Mouse (Mus musculus) midbrain, embryonic 13.5 days (tissue): ENCODE measurements around the gene Rps6kl1. TPM values are rescaled to one million over a fixed set of nuclear protein-coding genes. Genes with fewer than 3 reads are reported as not detected.

Source experiments
- ATAC-seq: fragments of 200-750 bp; cut with Nextera tagmentation; 2 replicates; pipeline ENCODE4 v1.8.0; 2017; ENCODE audit warnings: mild to moderate bottlenecking, moderate TSS enrichment, moderate library complexity
- H3K27ac ChIP-seq: fragments of 300-500 bp; sonication (generic); 2 replicates; pipeline ENCODE4 v1.5.1; 2015; ENCODE audit warnings: inconsistent platforms, mild to moderate bottlenecking, moderate library complexity
- H3K27me3 ChIP-seq: fragments of 300-500 bp; sonication (generic); 2 replicates; pipeline ENCODE4 v1.6.1; 2015; ENCODE audit warnings: mild to moderate bottlenecking, inconsistent platforms
- H3K36me3 ChIP-seq: fragments of 300-500 bp; sonication (generic); 2 replicates; pipeline ENCODE4 v1.6.1; 2015; ENCODE audit warnings: mild to moderate bottlenecking, inconsistent platforms
- H3K4me1 ChIP-seq: fragments of 300-500 bp; sonication (generic); replicated peaks from 2 replicates; pipeline ENCODE4 v1.6.1; 2015; ENCODE audit warnings: inconsistent platforms
- H3K4me2 ChIP-seq: fragments of 300-500 bp; sonication (generic); replicated peaks from 2 replicates; pipeline ENCODE4 v1.6.1; 2015; ENCODE audit warnings: moderate library complexity, mild to moderate bottlenecking, inconsistent platforms
- H3K4me3 ChIP-seq: fragments of 300-500 bp; sonication (generic); replicated peaks from 2 replicates; pipeline ENCODE4 v1.5.1; 2015; ENCODE audit warnings: mild to moderate bottlenecking, inconsistent platforms
- H3K9ac ChIP-seq: fragments of 300-500 bp; sonication (generic); replicated peaks from 2 replicates; pipeline ENCODE4 v1.6.1; 2015; ENCODE audit warnings: mild to moderate bottlenecking, inconsistent platforms
- H3K9me3 ChIP-seq: fragments of 300-500 bp; sonication (generic); 2 replicates; pipeline ENCODE4 v1.6.1; 2016; ENCODE audit warnings: mild to moderate bottlenecking, inconsistent platforms
- WGBS: fragments of 180-500 bp; shearing (Covaris S2); methylation state at CpG from one replicate; pipeline ENCODE4 v1.1.7; 2015; 5-methylcytosine and 5-hydroxymethylcytosine counted together
- polyA plus RNA-seq: library from polyadenylated mRNA; unstranded; fragments of >200 nt; fragmentation: Nextera tagmentation; extraction: Ambion mirVana; gene quantifications from 2 replicates; pipeline ENCODE4 v1.2.1, GENCODE M21; 2015

The Rps6kl1 gene
- 15.6 and 16.6 TPM in 2 replicates for polyA plus RNA-seq

DNA sequence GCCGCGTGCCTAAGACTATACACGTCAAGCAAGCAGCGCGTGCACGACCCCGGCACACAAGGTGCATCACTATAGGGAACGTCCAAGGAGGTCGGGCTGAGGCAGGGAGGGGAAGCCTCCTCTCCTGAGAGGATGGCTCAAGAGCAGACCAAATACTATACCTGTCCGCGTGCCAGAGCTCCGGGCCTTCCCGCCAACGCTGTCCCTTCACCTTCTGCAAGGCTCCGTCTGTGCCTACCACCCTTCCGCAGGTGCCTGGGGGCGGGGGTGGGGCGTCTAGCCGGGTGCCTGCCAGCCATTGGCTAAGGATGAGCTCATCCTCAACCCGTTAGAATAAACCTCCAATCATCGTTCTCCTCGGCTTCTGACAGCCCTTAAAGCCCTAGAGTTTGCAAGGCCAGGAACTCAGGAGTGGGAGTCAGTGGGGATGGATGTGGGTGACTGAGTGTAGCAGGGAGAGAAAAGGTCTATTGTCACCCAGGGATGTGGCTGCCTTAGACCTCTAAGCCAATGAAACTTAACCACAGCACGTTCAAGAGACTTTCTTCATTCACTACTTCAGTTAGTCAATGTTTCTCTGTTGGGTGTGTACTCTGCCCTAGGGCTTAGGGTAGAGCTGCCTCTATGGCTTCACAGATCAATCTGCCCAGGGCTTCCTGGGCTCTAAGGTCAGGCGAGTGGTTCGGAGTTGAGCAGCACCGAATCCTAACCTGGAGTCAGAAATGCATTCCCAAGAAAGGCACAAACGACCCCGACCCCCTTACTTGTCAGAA lies at the start of gene Rps6kl1:
Rps6kl1 (minus strand) TSS at position 263 of the 773 bp plus-strand sequence.
- Histone ChIP-seq H3K9ac (peak within 1 kb of the TSS; percentile 70), H3K27ac (no peak within 1 kb of the TSS), H3K4me3 (peak within 1 kb of the TSS; percentile 43), H3K9me3 (no peaks in the 10 kb centered on the region), H3K27me3 (0 out of 2 replicates have a peak, but pooled peaks cover 5% of the 10 kb centered on the region), H3K36me3 (no peaks in the 10 kb centered on the region), H3K4me2 (peak within 1 kb of the TSS; percentile 59), H3K4me1 (peaks cover 18% of the 10 kb centered on the region)
- ATAC-seq: peak; percentile 97
- WGBS: 16% methylated on average over 28 of the region's 28 CpGs

DNA sequence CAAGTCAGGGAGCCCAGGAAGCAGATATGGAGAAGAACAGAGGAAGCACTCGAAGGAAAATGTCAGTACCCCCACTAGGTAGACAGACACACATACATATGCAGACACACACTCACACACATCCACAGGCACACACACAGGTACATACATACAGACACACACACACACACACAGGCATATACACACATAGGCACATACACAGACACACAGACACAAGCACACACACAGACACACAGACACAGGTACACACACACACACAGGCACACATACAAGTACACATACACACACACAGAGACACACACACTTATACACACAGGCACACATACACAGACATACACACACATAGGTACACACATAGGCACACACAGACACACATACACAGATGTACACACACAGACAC lies 48.9 kb upstream of the Rps6kl1 start:
- 95% methylated on average over 1 of the region's 1 CpGs for WGBS
- Histone ChIP-seq H3K9ac (no peak overlapping the region), H3K27ac (no peak overlapping the region), H3K27me3 (no peaks in the 10 kb centered on the region), H3K4me3 (no peak overlapping the region), H3K4me2 (no peak overlapping the region), H3K36me3 (no peaks in the 10 kb centered on the region), H3K9me3 (no peaks in the 10 kb centered on the region), H3K4me1 (peaks cover 19% of the 10 kb centered on the region)
- no peak for ATAC-seq

DNA sequence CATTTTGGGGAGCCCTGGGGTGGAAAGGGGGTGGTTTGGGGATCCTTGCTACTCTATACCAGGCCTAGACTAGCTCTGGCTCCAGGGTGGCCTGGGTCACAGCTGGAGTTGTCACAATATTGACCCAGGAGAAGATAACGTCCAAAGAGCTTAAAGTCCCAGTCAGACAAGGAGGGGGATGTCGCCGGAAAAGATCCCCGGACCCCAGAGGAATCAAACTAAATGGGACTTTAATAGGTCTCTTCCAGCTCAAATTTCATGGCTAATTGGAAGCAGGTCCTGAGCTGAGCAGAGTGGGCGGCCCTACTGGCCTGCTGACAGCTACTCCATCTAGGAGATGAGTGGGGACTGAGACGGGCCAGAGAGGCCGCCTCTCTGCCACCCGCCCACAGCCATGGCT lies 46.9 kb upstream of the Rps6kl1 start:
- WGBS: 65% methylated on average over 8 of the region's 8 CpGs
- Histone ChIP-seq H3K4me2 (no peak overlapping the region), H3K4me1 (peaks cover 23% of the 10 kb centered on the region), H3K4me3 (no peak overlapping the region), H3K27me3 (no peaks in the 10 kb centered on the region), H3K27ac (no peak overlapping the region), H3K9me3 (no peaks in the 10 kb centered on the region), H3K9ac (no peak overlapping the region), H3K36me3 (no peaks in the 10 kb centered on the region)
- no peak for ATAC-seq

DNA sequence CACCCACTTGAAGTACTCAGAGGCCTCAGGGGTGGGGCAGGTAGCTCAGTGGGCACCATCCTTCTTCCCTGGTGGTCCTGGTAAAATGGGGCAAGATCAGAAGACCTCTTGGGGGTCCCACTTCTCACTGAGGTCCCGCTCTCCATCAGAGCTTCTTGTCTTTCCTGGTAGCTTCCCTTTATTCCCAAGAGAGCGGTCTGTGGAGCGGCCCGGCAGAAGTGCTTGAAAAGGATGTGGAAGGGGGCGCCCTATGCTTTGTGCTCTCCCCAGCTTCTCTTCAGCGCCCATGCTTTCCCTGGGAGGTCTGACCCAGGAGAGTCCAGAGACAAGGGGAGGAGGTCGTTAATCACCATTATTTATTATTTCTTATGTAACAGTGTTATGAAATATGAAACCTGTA lies 46.3 kb upstream of the Rps6kl1 start:
- H3K27me3 ChIP-seq: no peaks in the 10 kb centered on the region
- ATAC-seq: no peak
- H3K27ac ChIP-seq: no peak overlapping the region
- no peaks in the 10 kb centered on the region for H3K9me3 ChIP-seq
- H3K9ac ChIP-seq: no peak overlapping the region
- H3K4me1 ChIP-seq: peaks cover 28% of the 10 kb centered on the region
- no peak overlapping the region for H3K4me3 ChIP-seq
- WGBS: 90% methylated on average over 7 of the region's 7 CpGs
- no peak overlapping the region for H3K4me2 ChIP-seq
- no peaks in the 10 kb centered on the region for H3K36me3 ChIP-seq

DNA sequence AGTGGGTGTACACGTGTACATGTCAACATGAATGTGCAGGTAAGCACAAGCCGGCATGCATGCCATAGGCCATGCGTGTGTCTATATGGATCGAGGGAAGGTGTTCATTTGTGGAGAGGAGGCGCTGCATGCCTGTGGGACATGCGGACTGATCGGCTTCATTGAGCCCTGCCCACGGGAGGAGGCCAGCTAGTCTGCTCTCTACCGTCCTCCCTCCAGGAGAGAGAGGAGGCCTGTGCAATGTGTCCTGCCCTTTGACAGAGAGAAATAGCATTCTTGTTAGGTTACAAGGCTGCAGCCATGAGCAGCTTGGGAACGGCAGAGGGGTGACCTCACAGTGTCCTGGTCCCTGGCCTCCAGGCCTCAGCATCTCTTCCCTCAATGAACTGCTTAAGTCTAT lies 45.1 kb upstream of the Rps6kl1 start:
- WGBS: 93% methylated on average over 10 of the region's 10 CpGs
- ATAC-seq: no peak
- no peak overlapping the region for H3K9ac ChIP-seq
- H3K36me3 ChIP-seq: no peaks in the 10 kb centered on the region
- no peaks in the 10 kb centered on the region for H3K27me3 ChIP-seq
- H3K4me2 ChIP-seq: no peak overlapping the region
- H3K4me1 ChIP-seq: peaks cover 22% of the 10 kb centered on the region
- no peak overlapping the region for H3K27ac ChIP-seq
- no peaks in the 10 kb centered on the region for H3K9me3 ChIP-seq
- H3K4me3 ChIP-seq: no peak overlapping the region

DNA sequence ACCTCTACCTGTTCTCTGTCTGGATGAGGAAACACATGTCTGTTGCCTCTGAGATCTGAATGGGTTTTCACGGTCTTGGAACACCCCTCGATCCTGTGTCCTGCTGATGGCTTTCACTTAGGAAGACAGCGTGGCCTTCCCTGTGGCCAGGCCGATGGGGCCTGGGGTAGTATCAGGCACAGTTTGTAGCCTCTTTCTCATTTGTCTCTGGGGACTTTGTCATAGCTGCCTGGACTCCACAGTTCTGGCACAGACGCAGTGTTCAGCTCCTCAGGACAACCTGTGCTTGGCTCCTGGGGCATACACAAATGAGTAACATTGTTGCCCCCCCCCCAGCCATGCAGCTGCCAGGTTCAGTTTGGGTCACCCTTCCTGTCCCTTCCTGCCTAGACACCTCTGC lies 44.0 kb upstream of the Rps6kl1 start:
- H3K27me3 ChIP-seq: no peaks in the 10 kb centered on the region
- no peak overlapping the region for H3K27ac ChIP-seq
- no peak overlapping the region for H3K9ac ChIP-seq
- H3K4me3 ChIP-seq: no peak overlapping the region
- ATAC-seq: no peak
- 95% methylated on average over 5 of the region's 5 CpGs for WGBS
- peaks cover 11% of the 10 kb centered on the region; the same call in 1 of the 2 replicates for H3K4me1 ChIP-seq
- H3K4me2 ChIP-seq: no peak overlapping the region
- H3K9me3 ChIP-seq: no peaks in the 10 kb centered on the region
- H3K36me3 ChIP-seq: no peaks in the 10 kb centered on the region

DNA sequence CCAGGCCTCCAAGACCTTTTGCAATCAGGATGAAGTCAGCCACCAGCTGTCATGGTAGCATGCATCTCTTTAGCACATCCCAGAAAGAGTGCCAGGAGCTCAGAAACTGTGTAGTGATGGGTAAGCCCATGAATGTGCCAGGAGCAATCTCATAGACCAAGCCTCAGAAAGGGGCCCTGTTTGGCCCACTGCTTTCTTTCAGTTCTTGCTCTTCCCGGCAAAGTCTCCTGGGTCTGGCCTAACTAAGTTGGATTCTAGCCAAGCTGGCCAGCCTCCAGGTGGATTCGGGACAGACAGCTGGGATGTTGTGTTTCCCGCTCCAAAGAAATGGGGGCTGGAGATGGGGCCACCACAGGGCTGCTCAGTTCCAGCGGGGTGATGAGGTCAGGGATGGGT lies 43.6 kb upstream of the Rps6kl1 start:
- no peaks in the 10 kb centered on the region for H3K36me3 ChIP-seq
- H3K4me1 ChIP-seq: peaks cover 11% of the 10 kb centered on the region; the same call in 1 of the 2 replicates
- 0 out of 2 replicates have a peak, but pooled peaks have one; percentile 27 for ATAC-seq
- no peaks in the 10 kb centered on the region for H3K27me3 ChIP-seq
- 67% methylated on average over 4 of the region's 4 CpGs for WGBS
- H3K4me2 ChIP-seq: no peak overlapping the region
- no peak overlapping the region for H3K4me3 ChIP-seq
- no peak overlapping the region for H3K27ac ChIP-seq
- no peak overlapping the region for H3K9ac ChIP-seq
- no peaks in the 10 kb centered on the region for H3K9me3 ChIP-seq

DNA sequence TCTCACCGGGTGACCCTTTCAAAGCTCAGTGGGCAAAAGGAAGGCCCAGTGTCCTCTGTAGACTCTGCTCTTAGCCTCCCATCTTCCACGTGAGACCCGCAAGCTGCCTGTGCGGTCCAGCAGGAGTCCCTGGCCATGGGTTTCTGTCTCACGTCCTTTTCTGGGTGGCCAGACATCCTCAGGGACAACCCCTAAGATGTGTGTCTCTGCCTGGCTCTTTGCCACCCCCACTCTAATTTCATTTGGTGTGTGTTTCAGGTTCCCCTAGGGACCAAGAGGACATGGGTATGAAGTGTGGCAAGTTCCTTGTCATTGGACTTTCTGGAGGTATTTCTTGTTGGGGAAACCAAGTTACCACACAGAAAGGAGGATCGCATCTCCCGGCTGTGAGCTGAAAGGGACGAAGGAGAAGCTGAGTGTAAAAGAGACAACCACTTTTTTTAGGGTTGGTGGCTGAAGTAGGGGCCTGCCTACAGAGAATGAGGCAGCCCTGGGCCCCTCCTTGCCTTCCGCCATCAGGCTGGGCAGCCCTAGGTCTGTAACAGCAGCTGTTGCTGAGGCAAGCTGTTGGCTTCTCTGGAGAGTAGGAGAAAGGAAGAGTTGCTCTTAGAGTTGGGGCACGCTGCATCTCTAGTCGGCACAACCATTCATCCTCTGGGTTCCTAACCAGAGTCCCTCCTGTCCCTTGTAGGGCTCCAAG lies 43.0 kb upstream of the Rps6kl1 start:
- 91% methylated on average over 11 of the region's 11 CpGs for whole genome bisulfite sequencing
- no peak overlapping the region for H3K4me2 ChIP-seq
- H3K36me3 ChIP-seq: no peaks in the 10 kb centered on the region
- no peaks in the 10 kb centered on the region for H3K27me3 ChIP-seq
- no peak overlapping the region for H3K9ac ChIP-seq
- no peak overlapping the region for H3K4me3 ChIP-seq
- peaks cover 11% of the 10 kb centered on the region; the same call in 1 of the 2 replicates for H3K4me1 ChIP-seq
- no peaks in the 10 kb centered on the region for H3K9me3 ChIP-seq
- ATAC-seq: no peak
- H3K27ac ChIP-seq: no peak overlapping the region

DNA sequence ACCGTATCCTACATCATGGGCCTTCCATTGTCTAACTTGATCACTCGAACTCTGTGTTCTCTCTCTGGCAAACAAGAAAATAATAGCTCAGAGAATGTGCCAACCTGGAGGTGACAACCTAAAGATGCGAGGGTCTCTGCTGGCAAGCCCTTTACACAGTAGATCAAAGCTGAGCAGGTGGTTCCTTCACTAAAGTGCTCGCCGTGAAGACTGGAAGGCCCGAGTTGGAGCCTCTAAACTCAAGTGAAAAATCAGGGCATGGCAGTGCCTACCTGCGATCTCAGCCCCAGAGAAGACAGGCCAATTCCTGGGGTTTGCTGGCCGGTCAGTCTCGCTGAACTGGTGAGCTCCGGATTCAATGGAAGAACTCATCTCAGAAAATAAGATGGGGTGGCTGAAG lies 42.1 kb upstream of the Rps6kl1 start:
- no peak overlapping the region for H3K27ac ChIP-seq
- H3K36me3 ChIP-seq: no peaks in the 10 kb centered on the region
- H3K4me1 ChIP-seq: peaks cover 11% of the 10 kb centered on the region; the same call in 1 of the 2 replicates
- no peak overlapping the region for H3K9ac ChIP-seq
- H3K4me3 ChIP-seq: no peak overlapping the region
- no peaks in the 10 kb centered on the region for H3K9me3 ChIP-seq
- no peaks in the 10 kb centered on the region for H3K27me3 ChIP-seq
- ATAC-seq: no peak
- WGBS: 77% methylated on average over 10 of the region's 10 CpGs
- H3K4me2 ChIP-seq: no peak overlapping the region

DNA sequence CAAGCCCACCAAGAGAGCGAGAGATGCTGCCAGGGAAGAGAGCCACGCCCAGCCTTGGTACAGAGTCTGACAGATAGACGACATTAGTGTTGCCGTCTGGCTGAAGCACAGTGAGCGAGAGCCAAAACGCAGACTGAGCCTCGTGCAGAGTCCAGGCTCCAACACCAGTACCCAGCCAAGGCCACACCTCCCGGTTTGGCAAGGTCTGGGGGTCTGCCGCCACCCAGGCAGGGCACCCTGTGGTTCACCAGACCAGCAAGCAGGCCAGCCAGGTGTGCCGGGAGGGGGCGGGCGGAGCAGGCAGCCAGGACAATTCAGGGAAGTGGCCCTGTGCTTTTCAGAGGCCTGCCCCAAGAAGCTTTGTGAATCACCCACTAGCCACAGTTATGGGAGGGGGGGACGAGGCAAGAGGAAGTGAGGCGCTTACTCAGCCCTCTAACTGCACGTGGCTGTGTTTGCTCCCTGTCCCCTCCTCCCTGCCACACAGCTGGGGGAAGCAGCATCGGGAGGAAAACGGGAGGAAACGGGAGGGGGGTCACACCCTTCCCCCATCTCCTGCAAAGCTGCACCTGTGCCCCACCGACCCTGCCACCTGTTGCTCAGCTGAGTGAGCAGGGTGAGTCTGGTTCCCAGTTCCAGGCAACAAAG lies 41.5 kb upstream of the Rps6kl1 start:
- 32% methylated on average over 19 of the region's 19 CpGs for WGBS
- Histone ChIP-seq H3K4me1 (peaks cover 11% of the 10 kb centered on the region; the same call in 1 of the 2 replicates), H3K4me2 (no peak overlapping the region), H3K9ac (no peak overlapping the region), H3K36me3 (no peaks in the 10 kb centered on the region), H3K9me3 (no peaks in the 10 kb centered on the region), H3K27me3 (no peaks in the 10 kb centered on the region), H3K27ac (no peak overlapping the region), H3K4me3 (no peak overlapping the region)
- ATAC-seq: no peak

DNA sequence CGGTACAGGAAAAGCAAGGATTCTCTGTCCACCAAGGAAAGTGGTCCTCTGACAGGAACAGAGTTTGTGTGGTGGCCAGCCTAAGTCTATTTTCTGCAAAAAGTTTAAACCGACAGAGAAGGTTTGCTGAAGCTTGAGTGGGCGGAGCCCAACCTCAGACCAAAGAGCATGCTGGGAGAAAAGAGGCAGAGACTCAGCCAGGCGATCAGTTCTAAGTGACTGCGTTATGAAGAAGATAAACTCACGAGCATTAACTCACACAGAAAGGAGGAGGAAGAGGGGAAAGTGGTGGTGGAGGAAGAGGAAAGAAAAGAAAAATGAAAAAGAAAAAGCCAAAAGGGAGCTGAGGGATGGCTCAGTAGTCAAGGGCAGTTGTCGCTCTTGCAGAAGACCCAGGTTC lies 39.2 kb upstream of the Rps6kl1 start:
- 83% methylated on average over 7 of the region's 7 CpGs for WGBS
- Histone ChIP-seq H3K27ac (no peak overlapping the region), H3K4me2 (no peak overlapping the region), H3K9ac (no peak overlapping the region), H3K27me3 (no peaks in the 10 kb centered on the region), H3K36me3 (no peaks in the 10 kb centered on the region), H3K4me3 (no peak overlapping the region), H3K4me1 (peaks cover 11% of the 10 kb centered on the region; the same call in 1 of the 2 replicates), H3K9me3 (no peaks in the 10 kb centered on the region)
- no peak for ATAC-seq

DNA sequence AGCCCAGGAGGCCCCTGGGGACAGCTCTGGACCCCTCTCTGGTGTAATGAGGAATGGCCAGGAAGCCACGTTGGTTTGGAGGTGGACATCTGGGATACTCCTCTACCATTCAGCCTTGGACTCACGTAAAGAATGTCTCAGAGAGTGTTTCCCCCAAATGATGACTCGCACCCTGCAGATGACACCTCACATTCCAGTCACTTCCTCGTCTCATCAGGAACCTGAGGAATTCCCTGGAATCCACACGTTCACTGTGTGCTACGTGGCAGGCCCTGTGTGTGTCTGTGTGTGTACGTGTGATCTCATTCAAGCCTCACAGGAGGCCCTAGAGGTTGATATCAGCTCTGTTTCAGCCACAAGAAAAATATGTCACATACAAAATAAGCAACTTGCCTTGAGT lies 35.3 kb upstream of the Rps6kl1 start:
- peaks cover 9% of the 10 kb centered on the region; the same call in 1 of the 2 replicates for H3K27me3 ChIP-seq

More for the DNA sequence above, 35.3 kb upstream of the Rps6kl1 start:
- H3K36me3 ChIP-seq: no peaks in the 10 kb centered on the region
- H3K4me3 ChIP-seq: no peak overlapping the region
- whole genome bisulfite sequencing: 79% methylated on average over 7 of the region's 7 CpGs
- no peak overlapping the region for H3K27ac ChIP-seq
- no peak for ATAC-seq
- H3K9me3 ChIP-seq: no peaks in the 10 kb centered on the region
- no peak overlapping the region for H3K4me2 ChIP-seq
- H3K4me1 ChIP-seq: peaks cover 15% of the 10 kb centered on the region
- H3K9ac ChIP-seq: no peak overlapping the region
